Mouse (Mus musculus) liver, adult (tissue): ENCODE results near the gene E330021D16Rik.

Source experiments
- GATA4 ChIP-seq: IDR thresholded peaks from 2 replicates; pipeline ENCODE4 v1.6.1; 2014; ENCODE audit warnings: mild to moderate bottlenecking, low read length; ENCODE audit not compliant: insufficient replicate concordance

Gene E330021D16Rik

DNA sequence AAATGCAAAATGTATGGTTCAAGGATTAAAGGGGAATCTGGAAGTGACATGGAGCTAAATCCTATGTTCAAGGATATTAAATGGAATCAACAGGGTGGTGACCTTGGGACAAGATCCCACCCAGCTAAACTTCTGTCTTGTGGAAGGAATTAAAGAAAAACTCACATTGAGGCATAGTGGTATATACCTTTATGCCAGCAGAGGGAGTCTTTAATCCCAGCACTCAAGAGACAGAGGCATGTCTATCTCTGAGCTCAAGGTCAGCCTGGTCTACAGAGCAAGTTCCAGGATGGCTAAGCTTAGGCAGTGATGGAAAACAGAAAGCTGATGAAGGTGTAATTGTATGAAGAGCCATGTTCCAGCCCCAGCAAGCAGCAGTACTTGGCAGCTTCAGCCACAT is 39.3 kb downstream of the E330021D16Rik start:
- TF ChIP-seq GATA4: no peak

GRCm38 (mm10) chr6:136364430-136365098 is 50.8 kb downstream of the E330021D16Rik start:
- TF ChIP-seq GATA4: no peak

GRCm38 (mm10) chr6:136364008-136364407 is 51.4 kb downstream of the E330021D16Rik start:
- no peak for TF ChIP-seq GATA4

GRCm38 (mm10) chr6:136363313-136363712 is 52.1 kb downstream of the E330021D16Rik start:
- no peak for TF ChIP-seq GATA4

GRCm38 (mm10) chr6:136358471-136358870 is 56.9 kb downstream of the E330021D16Rik start:
- TF ChIP-seq GATA4: no peak

GRCm38 (mm10) chr6:136353399-136354184 is 61.8 kb downstream of the E330021D16Rik start:
- TF ChIP-seq GATA4: no peak
